Mouse (Mus musculus): ENCODE measurements at regions not wholly inside any gene's neighbourhood (a gene's known extent, or its start where the extent isn't known, plus 50 kb on each side); places are given as distances from the start of the nearest gene placed in this dataset.

DNA sequence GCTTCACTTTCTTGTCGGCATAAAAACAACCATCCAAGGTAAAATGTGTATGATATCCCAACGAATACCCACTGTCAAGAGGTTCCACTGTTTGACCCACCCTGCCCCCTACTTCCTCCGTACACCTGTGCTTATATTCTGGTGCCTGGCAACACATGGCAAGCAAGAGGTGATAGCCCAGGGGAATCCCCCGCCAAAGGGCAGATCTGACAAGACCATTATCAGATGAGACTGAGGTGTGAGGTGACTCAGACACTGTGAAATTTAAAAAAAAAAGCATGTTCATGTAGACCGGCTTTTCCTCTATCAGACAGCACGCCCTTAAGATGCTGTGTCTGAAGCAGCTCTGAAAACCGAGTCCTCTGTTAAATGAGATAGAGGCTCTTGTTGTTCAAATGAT is 89.4 kb upstream of the Bach2 start:
- DNase-seq (ENCODE audit: low read depth, low spot score), result no peak

DNA sequence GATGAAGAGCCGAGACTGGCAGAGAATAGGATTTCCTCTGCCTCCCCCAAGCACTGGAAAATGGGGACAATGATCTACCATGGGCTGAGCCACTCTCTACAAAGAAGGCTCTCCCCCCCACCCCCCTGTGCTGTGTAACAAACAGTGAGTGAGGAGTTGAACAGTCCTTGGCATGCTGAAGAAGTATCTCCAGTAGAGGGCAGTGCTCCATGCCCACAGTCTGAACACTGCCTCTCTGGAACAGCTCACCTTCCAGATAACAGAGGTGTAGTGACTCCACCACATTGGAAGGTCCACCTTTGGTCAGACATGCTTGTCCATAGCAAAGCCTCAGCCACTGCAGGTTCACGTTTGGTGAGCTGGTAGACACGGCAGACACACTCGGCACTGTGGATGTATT is 85.2 kb upstream of the Bach2 start:
- no peak for DNase-seq (ENCODE audit: low read depth, low spot score)

GRCm38 (mm10) chr4:32156965-32157364 is 81.6 kb upstream of the Bach2 start:
- DNase-seq (ENCODE audit: low read depth, low spot score), result no peak

DNA sequence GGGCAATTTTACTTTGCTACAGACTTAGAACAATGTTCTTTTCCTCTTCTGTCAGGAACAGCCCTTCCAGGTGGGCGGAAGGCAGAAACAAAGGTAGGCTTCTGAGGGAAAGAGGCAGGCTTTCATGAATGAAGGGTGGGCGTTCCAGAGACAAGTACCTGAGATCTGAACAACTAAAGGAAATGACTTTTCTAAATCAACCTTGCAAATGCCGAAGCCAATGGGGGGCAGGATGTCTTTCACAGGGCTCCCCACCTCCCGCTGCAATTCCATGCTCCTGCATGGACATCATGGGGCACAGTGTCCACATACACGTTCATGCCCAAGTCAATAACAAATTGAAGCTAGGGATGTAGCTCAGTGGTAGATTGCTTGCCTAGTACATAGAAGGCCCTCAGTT is 80.2 kb upstream of the Bach2 start:
- DNase-seq (ENCODE audit: low read depth, low spot score), result no peak

- no peak for DNase-seq (ENCODE audit: low read depth, low spot score)
Measured at GRCm38 (mm10) chr4:32158886-32159285, 79.7 kb upstream of the Bach2 start.

DNA sequence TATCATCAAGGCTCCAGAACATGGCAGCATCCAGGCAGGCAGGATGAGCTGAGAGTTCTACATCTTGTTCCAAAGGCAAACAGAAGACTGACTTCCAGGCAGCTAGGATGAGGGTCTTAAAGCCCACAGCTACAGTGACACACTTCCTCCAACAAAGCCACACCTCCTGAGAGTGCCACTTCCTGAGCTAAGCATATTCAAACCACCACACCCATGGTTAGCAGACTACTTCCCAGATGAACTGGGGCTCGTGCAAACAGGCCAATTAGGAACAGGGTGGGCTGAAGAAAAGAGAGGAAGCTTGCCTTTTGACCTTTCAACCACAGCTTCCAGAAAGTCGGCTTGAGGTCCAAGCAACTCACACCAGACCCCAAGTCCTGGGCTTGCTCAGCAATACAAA is 77.8 kb upstream of the Bach2 start:
- DNase-seq (ENCODE audit: low read depth, low spot score), result no peak

GRCm38 (mm10) chr4:32161871-32162656 is 76.5 kb upstream of the Bach2 start:
- DNase-seq (ENCODE audit: low read depth, low spot score), result no peak

DNA sequence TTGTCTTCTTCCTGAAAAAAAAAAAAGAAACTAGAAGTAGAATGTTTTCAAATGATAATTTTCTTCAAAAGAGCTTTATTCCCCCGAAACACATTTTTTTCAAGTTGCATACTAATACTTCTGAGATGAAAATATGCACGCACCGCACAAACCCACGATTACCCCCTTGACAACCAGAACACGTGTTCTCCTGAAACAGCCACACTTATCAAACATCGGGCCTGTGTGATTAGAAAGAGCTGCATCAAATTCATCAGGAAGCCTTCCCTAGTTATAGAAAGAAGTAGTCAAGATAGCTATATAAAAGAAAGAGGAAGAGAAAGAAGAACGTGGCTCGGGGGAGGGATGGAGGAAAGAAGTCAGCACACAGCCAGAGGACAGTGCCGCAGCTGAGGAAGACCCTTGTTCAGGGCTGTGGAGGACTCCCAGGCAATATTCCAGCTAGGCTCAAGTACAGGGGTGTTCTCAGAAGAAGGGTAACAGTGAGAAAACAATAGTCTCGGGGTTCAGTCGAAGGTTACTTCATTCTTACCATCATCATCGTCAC is 75.8 kb upstream of the Bach2 start:
- no peak for DNase-seq (ENCODE audit: low read depth, low spot score)

- DNase-seq (ENCODE audit: low read depth, low spot score), result no peak
Measured at GRCm38 (mm10) chr4:32164081-32164641, 74.4 kb upstream of the Bach2 start.

- no peak for DNase-seq (ENCODE audit: low read depth, low spot score)
Measured at GRCm38 (mm10) chr4:32164736-32165241, 73.8 kb upstream of the Bach2 start.

- DNase-seq (ENCODE audit: low read depth, low spot score), result no peak
Measured at GRCm38 (mm10) chr4:32165918-32166528, 72.6 kb upstream of the Bach2 start.

- no peak for DNase-seq (ENCODE audit: low read depth, low spot score)
Measured at GRCm38 (mm10) chr4:32167151-32167550, 71.5 kb upstream of the Bach2 start.

- DNase-seq (ENCODE audit: low read depth, low spot score), result no peak
Measured at GRCm38 (mm10) chr4:32170106-32170459, 68.5 kb upstream of the Bach2 start.

GRCm38 (mm10) chr4:32170460-32171192 is 68.0 kb upstream of the Bach2 start:
- DNase-seq (ENCODE audit: low read depth, low spot score), result no peak

- DNase-seq (ENCODE audit: low read depth, low spot score), result no peak
Measured at GRCm38 (mm10) chr4:32171291-32171690, 67.3 kb upstream of the Bach2 start.

- DNase-seq (ENCODE audit: low read depth, low spot score), result no peak
Measured at GRCm38 (mm10) chr4:32172992-32173391, 65.6 kb upstream of the Bach2 start.

DNA sequence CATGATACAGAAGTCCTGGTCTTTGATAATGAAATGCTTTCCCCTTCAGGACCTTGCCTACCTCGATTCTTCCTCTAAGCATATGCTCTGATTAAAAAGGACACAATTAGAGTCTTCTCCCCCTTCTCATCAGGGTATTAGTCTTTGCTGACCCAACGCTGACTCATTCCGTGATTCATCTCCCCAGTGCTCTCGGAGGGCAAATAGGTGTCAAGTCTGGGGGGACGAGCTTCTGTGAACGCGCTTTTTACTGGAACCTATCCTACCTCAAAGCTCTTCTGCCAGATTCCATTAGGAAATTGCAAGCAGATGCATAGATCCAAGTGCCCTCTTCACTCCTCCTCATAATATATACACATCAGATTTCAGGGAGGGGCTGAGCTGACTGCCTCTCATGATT is 63.8 kb upstream of the Bach2 start:
- DNase-seq (ENCODE audit: low read depth, low spot score), result no peak

DNA sequence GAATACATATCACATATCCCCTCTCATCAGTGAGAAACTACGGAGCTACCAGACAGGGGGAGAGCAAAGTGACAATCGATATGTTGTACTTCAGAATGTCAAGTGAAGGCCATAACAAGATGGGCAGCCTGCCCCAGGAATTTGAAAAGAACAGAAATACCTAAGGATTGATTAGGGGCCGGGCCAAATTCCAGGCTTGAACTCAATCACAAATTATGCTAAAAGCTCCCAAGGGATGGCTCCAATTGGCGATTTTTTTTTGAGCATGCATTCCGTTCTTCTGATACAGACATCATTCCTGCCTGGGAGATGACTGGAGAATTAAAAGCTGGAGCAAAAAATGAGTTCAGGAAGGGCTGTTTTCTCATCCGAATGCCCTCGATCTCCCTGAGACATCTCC is 63.4 kb upstream of the Bach2 start:
- DNase-seq (ENCODE audit: low read depth, low spot score), result no peak

DNA sequence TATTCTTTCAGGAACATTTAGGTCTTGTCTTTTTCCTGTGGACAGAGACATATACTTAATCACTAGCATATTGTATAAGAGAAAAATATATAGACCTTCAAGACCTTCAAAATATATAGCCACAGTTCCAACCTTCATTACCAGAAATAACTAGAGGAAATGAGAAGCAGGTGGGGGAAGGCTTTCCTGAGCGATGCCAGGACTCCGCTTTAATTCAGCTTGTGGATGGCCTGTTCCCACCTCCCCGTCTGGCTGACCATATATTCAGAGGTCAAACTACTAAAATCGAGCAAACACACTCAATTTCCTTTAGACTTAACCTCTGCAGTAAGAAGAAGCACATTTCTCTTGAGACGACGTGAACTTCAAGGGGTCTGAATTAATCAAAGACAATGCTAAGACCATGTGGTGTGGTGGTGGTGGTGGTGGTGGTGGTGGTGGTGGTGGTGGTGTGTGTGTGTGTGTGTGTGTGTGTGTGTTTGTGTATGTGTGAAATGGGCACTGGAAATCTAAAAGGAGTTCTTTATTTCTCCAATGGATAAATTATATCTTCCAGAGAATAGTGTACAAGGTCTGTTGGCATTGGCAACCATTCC is 62.7 kb upstream of the Bach2 start:
- DNase-seq (ENCODE audit: low read depth, low spot score), result peak; percentile 87

DNA sequence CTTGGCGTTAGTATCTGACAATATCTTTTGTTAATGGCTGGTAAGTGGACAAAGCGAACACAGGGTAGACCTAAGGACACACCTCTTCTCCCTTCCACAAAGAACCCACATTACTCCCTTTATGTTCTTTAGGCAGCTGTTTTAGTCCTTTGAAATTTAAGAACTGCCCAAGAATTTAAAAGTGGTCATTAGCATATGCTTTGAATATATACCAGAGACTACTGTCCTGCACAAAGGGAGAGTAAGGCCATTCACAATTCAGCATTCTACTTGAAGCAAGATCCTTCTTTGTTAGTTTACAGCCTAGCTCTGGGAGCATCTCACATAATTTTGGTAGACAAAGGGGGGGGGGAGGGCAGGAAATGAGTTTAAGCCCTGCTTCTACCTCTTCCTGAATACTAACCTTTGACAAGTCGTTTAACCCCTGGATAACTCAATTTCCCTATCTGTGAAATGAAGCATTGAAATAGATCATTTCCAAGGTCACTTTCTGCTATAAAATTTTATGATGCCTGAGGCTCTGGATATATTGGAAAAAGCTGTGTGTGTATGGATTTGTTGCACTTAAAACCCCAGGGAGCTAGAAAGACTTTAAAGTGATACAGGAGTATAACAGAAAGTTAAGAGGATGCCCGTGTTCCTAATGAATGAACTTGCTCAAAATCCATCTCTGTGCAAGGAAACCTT is 62.0 kb upstream of the Bach2 start:
- DNase-seq (ENCODE audit: low read depth, low spot score), result peak; percentile 71
